Mouse (Mus musculus) hematopoietic multipotent progenitor cell, adult 10-12 weeks (in vitro differentiated cells): Measurements from ENCODE around the gene Evx1. TPM values are rescaled to one million over a fixed set of nuclear protein-coding genes. Genes with fewer than 3 reads are reported as not detected.

Source experiments
- polyA plus RNA-seq: library from polyadenylated mRNA; stranded (reverse); fragments of >175 nt; gene quantifications from 2 replicates; pipeline ENCODE4 v1.2.3, GENCODE M21; 2012; ENCODE audit warnings: low replicate concordance

The Evx1 gene
- polyA plus RNA-seq = not detected in 2 replicates

DNA sequence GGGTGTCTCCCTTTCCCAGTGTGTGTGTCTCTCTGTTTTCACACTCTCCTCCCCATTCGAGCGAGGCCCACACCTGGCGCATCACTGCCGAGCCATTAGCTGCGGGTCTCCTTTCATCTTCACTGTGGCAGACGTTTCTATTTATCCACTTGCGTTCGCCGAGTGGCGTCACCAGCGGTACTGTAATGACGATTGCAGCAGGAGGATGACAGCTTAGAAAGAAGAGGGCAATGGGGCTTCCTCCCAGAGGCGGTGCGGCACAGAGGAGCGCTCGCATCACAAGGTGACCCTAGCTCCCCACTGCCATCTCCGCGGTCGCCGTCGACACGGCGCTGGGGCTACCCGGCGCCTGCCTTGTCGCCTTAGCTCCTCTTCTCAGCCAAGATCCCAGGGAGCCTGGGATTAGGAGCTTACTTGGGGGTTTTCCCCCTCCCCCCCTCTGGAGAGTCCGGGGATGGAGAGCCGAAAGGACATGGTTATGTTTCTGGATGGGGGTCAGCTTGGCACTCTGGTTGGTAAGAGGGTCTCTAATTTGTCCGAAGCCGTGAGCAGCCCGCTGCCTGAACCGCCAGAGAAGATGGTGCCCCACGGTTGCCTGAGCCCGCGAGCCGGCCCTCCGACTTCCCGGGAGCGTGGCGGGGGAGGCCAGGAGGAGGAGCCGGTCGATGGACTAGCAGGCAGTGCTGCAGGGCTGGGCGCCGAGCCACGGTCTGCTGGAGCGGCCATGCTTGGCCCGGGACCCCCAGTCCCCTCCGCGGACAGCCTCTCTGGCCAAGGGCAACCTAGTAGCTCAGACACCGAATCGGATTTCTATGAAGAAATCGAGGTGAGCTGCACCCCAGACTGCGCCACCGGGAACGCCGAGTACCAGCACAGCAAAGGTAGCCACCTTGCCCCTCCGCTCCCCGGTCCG, at the start of gene Evx1:
TSS of gene Evx1 (plus strand) at position 108 of the 913 bp plus-strand sequence.

Other genes starting within 250 kb of the Evx1 start
- 0.08 TPM in 1 of 2 replicates, not detected in the other for gene Hoxa1, start 155.2 kb upstream of the Evx1 start, polyA plus RNA-seq
- gene Hoxa2, start 148.7 kb upstream of the Evx1 start, polyA plus RNA-seq = 0.08 and 0.29 TPM in 2 replicates
- gene 5730596B20Rik, start 136.0 kb upstream of the Evx1 start, polyA plus RNA-seq = not detected in 2 replicates
- 0.30 and 0.90 TPM in 2 replicates for gene Hoxa4, start 121.7 kb upstream of the Evx1 start, polyA plus RNA-seq
- 0.49 and 0.99 TPM in 2 replicates for gene Hoxa5, start 108.9 kb upstream of the Evx1 start, polyA plus RNA-seq
- gene Hoxa6, start 104.8 kb upstream of the Evx1 start, polyA plus RNA-seq = 0.24 and 1.5 TPM in 2 replicates
- gene Hoxa3, start 100.2 kb upstream of the Evx1 start, polyA plus RNA-seq = 0.93 and 2.4 TPM in 2 replicates
- 0.20 TPM in 1 of 2 replicates, not detected in the other for gene Gm28308, start 100.2 kb upstream of the Evx1 start, polyA plus RNA-seq
- gene Hoxa7, start 91.6 kb upstream of the Evx1 start, polyA plus RNA-seq = 1.9 and 4.9 TPM in 2 replicates
- 0.96 and 1.6 TPM in 2 replicates for gene Hoxa9, start 82.4 kb upstream of the Evx1 start, polyA plus RNA-seq
- gene Hoxa10, start 72.6 kb upstream of the Evx1 start, polyA plus RNA-seq = not detected in 2 replicates
- gene Hoxa11, start 67.7 kb upstream of the Evx1 start, polyA plus RNA-seq = not detected in 2 replicates
- not detected in 2 replicates for gene Hoxa13, start 52.6 kb upstream of the Evx1 start, polyA plus RNA-seq